Mouse (Mus musculus) brown adipose tissue, adult 24 weeks (tissue): ENCODE results near the gene Dok7. TPM values are rescaled to one million over a fixed set of nuclear protein-coding genes. Genes with fewer than 3 reads are reported as not detected.

ENCODE experiments used
- H3K27ac ChIP-seq: fragments of 200-500 bp; replicated peaks from 2 replicates; pipeline ENCODE4 v1.5.1; 2012; ENCODE audit warnings: low read depth, mild to moderate bottlenecking, low read length
- H3K4me1 ChIP-seq: fragments of 200-500 bp; 2 replicates; pipeline ENCODE4 v1.6.1; 2012; ENCODE audit warnings: low read length, mixed read lengths; ENCODE audit not compliant: control insufficient read depth, insufficient read depth, insufficient read length
- H3K4me3 ChIP-seq: fragments of 200-500 bp; 2 replicates; pipeline ENCODE4 v1.5.1; 2012; ENCODE audit warnings: low read depth, mild to moderate bottlenecking, low read length, moderate library complexity; ENCODE audit not compliant: insufficient read depth
- polyA plus RNA-seq: library from polyadenylated mRNA; stranded (reverse); fragments of >200 nt; gene quantifications from 2 replicates; pipeline ENCODE4 v1.2.4, GENCODE M21; 2012; ENCODE audit not compliant: missing spikeins, insufficient read depth, insufficient read length

Gene Dok7
- polyA plus RNA-seq, 1 experiment: not detected

DNA sequence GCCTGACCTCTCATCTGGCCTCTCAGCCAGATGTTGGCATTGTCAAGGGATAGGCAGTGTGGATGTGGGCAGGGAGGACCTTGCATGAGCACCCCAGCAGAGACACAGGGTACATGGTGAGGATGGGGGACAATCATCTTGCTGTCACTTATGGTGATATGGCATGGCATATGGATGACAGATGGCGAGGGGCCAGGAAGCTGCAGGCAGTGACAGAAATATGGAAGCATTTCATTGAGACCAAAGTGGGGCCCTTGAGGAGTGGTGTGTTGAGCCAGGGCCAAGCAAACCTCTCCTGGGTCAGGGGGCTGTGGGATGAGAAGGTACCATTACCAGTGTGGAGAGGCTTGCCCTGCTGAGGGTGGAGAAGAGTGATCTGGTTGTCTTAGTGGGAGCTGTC lies 19.8 kb downstream of the Dok7 start:
- no peak overlapping the region for H3K4me3 ChIP-seq
- H3K27ac ChIP-seq: no peak overlapping the region
- H3K4me1 ChIP-seq: no peaks in the 10 kb centered on the region

DNA sequence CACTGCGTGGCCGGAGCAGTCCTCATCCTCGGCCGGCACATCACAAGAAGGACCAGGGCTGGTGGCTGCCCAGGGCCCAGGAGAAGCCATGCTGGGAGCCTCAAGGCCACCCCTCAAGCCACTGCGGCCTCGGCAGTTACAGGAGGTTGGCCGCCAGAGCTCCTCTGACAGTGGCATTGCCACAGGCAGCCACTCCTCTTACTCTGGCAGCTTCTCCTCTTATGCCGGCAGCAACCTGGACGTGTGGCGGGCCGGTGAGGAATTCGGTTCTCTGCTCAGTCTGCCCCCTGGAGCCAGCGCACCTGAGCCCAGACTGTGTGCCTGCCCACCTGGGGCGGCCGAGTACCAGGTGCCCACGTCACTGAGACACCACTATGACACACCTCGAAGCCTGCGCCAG lies 22.5 kb downstream of the Dok7 start:
- Histone ChIP-seq H3K4me1 (no peaks in the 10 kb centered on the region; the same call in 1 of the 2 replicates), H3K4me3 (no peak overlapping the region), H3K27ac (no peak overlapping the region)

GRCm38 (mm10) chr5:35084913-35085312 lies 28.3 kb downstream of the Dok7 start:
- H3K4me1 ChIP-seq: no peaks in the 10 kb centered on the region; the same call in 1 of the 2 replicates
- H3K27ac ChIP-seq: no peak overlapping the region
- H3K4me3 ChIP-seq: no peak overlapping the region

GRCm38 (mm10) chr5:35088785-35089613 lies 32.4 kb downstream of the Dok7 start:
- H3K27ac ChIP-seq: no peak overlapping the region
- H3K4me1 ChIP-seq: no peaks in the 10 kb centered on the region
- no peak overlapping the region for H3K4me3 ChIP-seq

- H3K4me1 ChIP-seq: no peaks in the 10 kb centered on the region
- H3K27ac ChIP-seq: no peak overlapping the region
- no peak overlapping the region for H3K4me3 ChIP-seq
These were observed 33.0 kb downstream of the Dok7 start for GRCm38 (mm10) chr5:35089614-35089963.

DNA sequence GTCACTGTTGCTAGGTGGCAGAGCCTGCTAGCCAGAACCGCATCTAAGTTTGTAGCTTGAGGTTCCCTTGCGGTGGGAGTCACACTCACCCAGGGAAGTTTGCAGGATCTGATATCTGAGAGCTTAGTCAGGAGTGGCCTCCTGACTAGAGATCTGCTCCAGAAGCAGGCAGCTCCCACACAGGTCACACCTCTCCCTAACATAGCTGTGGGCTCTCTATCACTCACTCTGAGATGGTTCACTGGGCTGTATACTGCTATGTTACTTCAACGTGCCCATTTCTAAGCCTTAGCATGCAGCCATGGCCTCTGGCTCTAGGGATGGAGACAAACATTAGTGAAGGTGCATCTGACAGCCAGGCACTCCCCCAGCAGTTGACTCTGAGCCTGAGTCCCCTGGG lies 35.1 kb downstream of the Dok7 start:
- Histone ChIP-seq H3K4me3 (no peak overlapping the region), H3K27ac (no peak overlapping the region), H3K4me1 (no peaks in the 10 kb centered on the region)

DNA sequence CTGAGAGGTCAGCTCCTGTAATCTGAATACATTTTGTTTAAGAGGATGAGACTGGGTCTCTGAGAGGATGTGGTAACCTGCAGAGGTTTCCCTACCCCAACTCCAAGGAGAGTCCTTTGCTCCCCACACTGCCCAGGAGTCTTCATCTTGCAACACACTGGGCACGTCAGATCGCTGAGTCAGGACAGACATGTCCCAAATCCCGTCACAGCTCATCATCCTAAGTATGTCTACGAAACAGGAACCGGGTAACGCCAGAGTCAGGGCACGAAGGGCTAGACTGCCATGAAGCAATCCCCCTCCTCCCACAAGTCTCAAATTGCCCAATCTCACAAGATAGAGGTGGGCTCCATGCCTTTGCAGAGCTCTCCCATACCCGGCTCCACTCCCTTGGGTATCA lies 46.5 kb downstream of the Dok7 start:
- Histone ChIP-seq H3K27ac (no peak overlapping the region), H3K4me1 (0 out of 2 replicates have a peak, but pooled peaks cover 9% of the 10 kb centered on the region), H3K4me3 (no peak overlapping the region)

- H3K27ac ChIP-seq: no peak overlapping the region
These were observed 47.0 kb downstream of the Dok7 start for GRCm38 (mm10) chr5:35103528-35103927.

GRCm38 (mm10) chr5:35104183-35104959 lies 47.8 kb downstream of the Dok7 start:
- 0 out of 2 replicates have a peak, but pooled peaks cover 9% of the 10 kb centered on the region for H3K4me1 ChIP-seq
- H3K4me3 ChIP-seq: peak overlapping the region; percentile 99
- H3K27ac ChIP-seq: no peak overlapping the region

More at GRCm38 (mm10) chr5:35103528-35103927, 47.0 kb downstream of the Dok7 start:
- Histone ChIP-seq H3K4me3 (no peak overlapping the region), H3K4me1 (0 out of 2 replicates have a peak, but pooled peaks cover 9% of the 10 kb centered on the region)

DNA sequence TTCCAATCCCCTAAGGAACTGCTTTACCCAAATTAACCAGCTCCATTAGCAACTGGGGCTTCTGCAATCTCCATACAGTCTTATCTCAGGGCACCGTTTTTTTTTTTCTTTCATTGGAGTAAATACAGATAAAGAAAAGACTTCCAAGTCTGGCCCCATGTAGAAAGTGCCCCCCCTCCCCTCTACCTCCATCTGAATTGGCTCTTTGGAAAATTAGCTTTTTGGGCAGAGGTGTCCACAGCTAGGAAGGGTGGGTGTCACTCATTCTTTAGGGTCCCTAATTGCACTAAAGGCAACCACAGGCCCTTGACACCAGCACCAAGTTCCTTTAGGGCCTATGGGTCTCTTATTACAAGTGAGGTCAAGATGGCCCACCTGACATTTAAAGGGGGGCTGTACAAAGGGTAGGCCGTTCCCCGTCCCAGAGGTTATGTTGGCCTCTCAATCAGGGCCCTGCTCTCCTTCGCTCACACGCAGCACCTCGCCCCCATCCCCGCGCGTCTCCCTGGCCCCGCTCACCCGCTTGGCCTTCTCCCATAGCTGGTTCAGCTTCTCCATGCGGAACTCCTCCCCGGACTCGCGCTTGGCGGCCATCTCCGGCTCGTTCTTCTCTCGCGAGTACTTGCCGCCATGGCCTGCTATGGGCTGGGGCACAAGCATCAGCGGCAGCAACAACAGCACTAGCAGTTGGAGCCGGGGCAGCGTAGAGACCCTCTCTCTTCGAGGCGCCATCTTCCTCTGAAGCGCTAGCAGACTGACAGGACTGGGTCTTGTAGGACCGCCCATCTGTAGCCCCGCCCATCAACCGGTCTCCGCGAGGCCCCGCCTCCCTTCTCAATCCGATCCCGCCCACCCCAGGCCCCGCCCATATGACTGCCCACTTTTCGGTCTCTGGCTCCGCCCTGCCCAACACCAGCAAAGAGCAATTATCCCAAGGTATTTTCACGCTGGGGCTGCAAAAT lies 48.7 kb downstream of the Dok7 start, which contains the start of gene Lrpap1:
Lrpap1 (minus strand) TSS at position 807 of the 962 bp plus-strand sequence.
- Histone ChIP-seq H3K27ac (peak within 1 kb of the TSS; percentile 53), H3K4me1 (0 out of 2 replicates have a peak, but pooled peaks cover 9% of the 10 kb centered on the region), H3K4me3 (peak within 1 kb of the TSS; percentile 99)

- peak overlapping the region; percentile 99 for H3K4me3 ChIP-seq
- 0 out of 2 replicates have a peak, but pooled peaks cover 9% of the 10 kb centered on the region for H3K4me1 ChIP-seq
- H3K27ac ChIP-seq: no peak overlapping the region
These were observed 49.3 kb downstream of the Dok7 start for GRCm38 (mm10) chr5:35105922-35106298.

DNA sequence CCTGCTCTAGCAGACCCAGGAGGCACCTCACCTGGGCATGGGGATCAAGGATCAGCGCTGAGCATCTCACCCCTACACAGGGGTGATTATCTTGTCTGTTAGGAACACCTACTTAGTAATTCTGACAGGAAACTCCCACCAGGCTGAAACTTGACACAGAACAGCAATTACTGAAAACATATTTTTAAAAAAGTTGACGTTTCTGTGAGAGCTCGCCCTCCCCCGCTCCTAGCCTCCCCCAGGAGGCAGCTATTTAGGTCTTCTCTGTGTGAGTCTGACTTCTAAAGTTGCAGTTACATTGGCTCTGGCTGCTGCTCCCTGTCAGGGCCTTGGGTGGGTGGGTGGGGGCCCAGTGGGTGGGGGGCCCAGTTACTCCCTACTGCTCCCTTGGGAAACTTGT lies 55.9 kb downstream of the Dok7 start:
- Histone ChIP-seq H3K4me1 (no peaks in the 10 kb centered on the region), H3K4me3 (no peak overlapping the region), H3K27ac (no peak overlapping the region)

DNA sequence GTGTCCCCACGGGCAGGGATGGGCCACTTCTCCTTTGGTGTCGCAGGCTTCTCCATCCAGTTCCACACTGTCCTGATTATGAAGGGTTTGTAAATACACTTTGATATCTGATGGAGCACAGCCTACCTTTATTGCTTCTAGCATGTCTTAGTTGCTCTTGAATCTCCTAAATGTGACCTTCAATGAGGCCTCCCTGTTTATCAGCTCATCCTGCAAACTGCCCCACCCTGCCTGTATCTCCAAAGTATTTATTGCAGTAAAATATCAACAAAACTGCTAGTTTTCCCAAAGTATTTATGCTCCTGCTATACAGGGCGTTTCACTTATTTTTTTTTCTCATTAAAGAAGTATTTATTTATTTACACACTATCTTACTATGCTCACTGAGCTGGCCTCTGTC lies 59.4 kb downstream of the Dok7 start:
- Histone ChIP-seq H3K4me3 (no peak overlapping the region), H3K4me1 (no peaks in the 10 kb centered on the region), H3K27ac (no peak overlapping the region)

DNA sequence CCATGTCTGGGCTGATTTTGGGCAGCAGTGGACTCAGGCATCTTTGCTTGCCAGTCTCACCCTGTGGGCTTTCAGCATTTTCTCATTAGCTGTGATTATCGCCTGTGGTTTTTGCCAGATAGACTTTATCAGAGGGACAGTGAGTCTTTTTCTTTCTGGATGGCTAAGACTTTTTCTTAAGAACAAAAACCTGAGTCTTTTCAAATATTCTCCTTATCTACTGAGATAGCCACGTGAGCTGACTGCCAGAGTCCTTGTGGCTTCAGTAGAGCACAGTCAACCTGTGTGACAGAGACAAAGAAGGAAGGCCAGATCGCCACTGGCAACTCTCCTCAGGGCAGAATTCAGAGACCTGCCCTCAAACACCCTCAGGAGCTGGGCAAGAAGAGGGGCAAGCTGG lies 61.1 kb downstream of the Dok7 start:
- Histone ChIP-seq H3K4me1 (no peaks in the 10 kb centered on the region), H3K27ac (no peak overlapping the region), H3K4me3 (no peak overlapping the region)

DNA sequence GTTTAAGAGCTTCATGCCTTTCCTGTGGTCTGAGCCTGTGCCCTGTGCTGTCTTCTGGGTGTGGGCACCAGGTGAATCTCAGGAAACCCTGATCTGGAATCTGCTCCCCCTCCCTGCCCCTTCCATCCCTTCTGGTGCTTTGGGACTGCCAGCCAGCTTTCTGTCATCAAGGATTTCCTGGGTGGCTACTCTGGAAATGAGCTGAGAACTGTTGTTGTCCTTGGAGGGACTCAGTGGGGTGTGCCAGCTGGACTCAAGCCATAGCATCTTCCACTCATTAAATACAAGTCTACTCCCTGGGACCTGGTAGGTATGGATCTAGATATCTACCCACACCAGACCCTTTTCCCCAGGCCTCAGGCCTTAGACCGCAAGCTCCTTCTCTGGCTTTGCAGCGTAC lies 61.9 kb downstream of the Dok7 start:
- H3K27ac ChIP-seq: no peak overlapping the region
- no peak overlapping the region for H3K4me3 ChIP-seq
- H3K4me1 ChIP-seq: no peaks in the 10 kb centered on the region
